Mouse (Mus musculus): ENCODE data around the gene Pdcd1lg2.

- TF ChIP-seq POLR2A (IDR thresholded peaks at IDR 0.05; ENCODE audit: insufficient read length, low read depth) (no peak), MYOD1 (IDR thresholded peaks at IDR 0.05; ENCODE audit: control insufficient read depth in 1 of 3, insufficient read length in 2 of 3, low read depth in 2 of 3) (no peak), USF1 (IDR thresholded peaks at IDR 0.05; ENCODE audit: low read depth) (no peak), MYOG (IDR thresholded peaks at IDR 0.05; ENCODE audit: control insufficient read depth in 1 of 3, insufficient read depth in 1 of 3, insufficient read length in 2 of 3, low read depth in 2 of 3) (no peak), E2F4 (IDR thresholded peaks at IDR 0.05; ENCODE audit: insufficient read depth) (no peak), TCF12 (IDR thresholded peaks at IDR 0.05; ENCODE audit: insufficient read depth, poor library complexity, severe bottlenecking) (no peak), MAX (IDR thresholded peaks at IDR 0.05; ENCODE audit: low read depth) (no peak), CEBPB (IDR thresholded peaks at IDR 0.05; ENCODE audit: insufficient read depth, poor library complexity, severe bottlenecking) (no peak), POLR2AphosphoS2 (IDR thresholded peaks at IDR 0.05; ENCODE audit: insufficient read length, low read depth) (no peak), REST (IDR thresholded peaks at IDR 0.05; ENCODE audit: insufficient read depth, insufficient read length) (no peak), SRF (IDR thresholded peaks at IDR 0.05; ENCODE audit: control insufficient read depth, insufficient read length, low read depth) (no peak)
Measured at GRCm38 (mm10) chr19:29363557-29363956, 47.2 kb upstream of the Pdcd1lg2 start.
